Mouse (Mus musculus): ENCODE measurements around the gene Myh6. TPM values are rescaled to one million over a fixed set of nuclear protein-coding genes. Genes with fewer than 3 reads are reported as not detected.

Gene Myh6
- total RNA-seq, 2 experiments from 2014 or later = 15,879 to 17,172 TPM

GRCm38 (mm10) chr14:54956533-54956932, 10.2 kb downstream of the Myh6 start:
- peak; percentile 54 for DNase-seq

- no peak for DNase-seq
Observed at GRCm38 (mm10) chr14:54955481-54955880, 11.2 kb downstream of the Myh6 start.

- DNase-seq = no peak
Observed at GRCm38 (mm10) chr14:54954474-54954873, 12.3 kb downstream of the Myh6 start.

GRCm38 (mm10) chr14:54953664-54954206, 13.0 kb downstream of the Myh6 start:
- no peak for DNase-seq

- no peak for DNase-seq
Observed at GRCm38 (mm10) chr14:54951587-54951986, 15.1 kb downstream of the Myh6 start.

- no peak for DNase-seq
Observed at GRCm38 (mm10) chr14:54950493-54950892, 16.2 kb downstream of the Myh6 start.

GRCm38 (mm10) chr14:54948781-54949180, 17.9 kb downstream of the Myh6 start:
- no peak for DNase-seq

- DNase-seq = peak; percentile 25
Observed at GRCm38 (mm10) chr14:54947008-54947407, 19.7 kb downstream of the Myh6 start.

- DNase-seq = peak; percentile 37
Observed at GRCm38 (mm10) chr14:54945975-54946704, 20.6 kb downstream of the Myh6 start.

- peak; percentile 27 for DNase-seq
Observed at GRCm38 (mm10) chr14:54944939-54945338, 21.8 kb downstream of the Myh6 start.

GRCm38 (mm10) chr14:54943971-54944370, 22.8 kb downstream of the Myh6 start:
- DNase-seq = peak; percentile 13

- peak; percentile 28 for DNase-seq
Observed at GRCm38 (mm10) chr14:54942479-54942878, 24.2 kb downstream of the Myh6 start.

- peak; percentile 35 for DNase-seq
Observed at GRCm38 (mm10) chr14:54941024-54941978, 25.4 kb downstream of the Myh6 start.

GRCm38 (mm10) chr14:54940176-54940530, 26.6 kb downstream of the Myh6 start:
- no peak for DNase-seq

GRCm38 (mm10) chr14:54939434-54940175, 27.1 kb downstream of the Myh6 start:
- DNase-seq = peak; percentile 84

GRCm38 (mm10) chr14:54938431-54939219, 28.1 kb downstream of the Myh6 start:
- peak; percentile 74 for DNase-seq

GRCm38 (mm10) chr14:54937361-54938182, 29.2 kb downstream of the Myh6 start:
- peak; percentile 62 for DNase-seq

GRCm38 (mm10) chr14:54936831-54937160, 29.9 kb downstream of the Myh6 start:
- DNase-seq = no peak

- peak; percentile 52 for DNase-seq
Observed at GRCm38 (mm10) chr14:54935904-54936830, 30.6 kb downstream of the Myh6 start, which contains the start of gene Cmtm5. Cmtm5 (plus strand) TSS chr14:54936261.
